Mouse (Mus musculus) spleen, postnatal 14 days (tissue): Measurements from ENCODE around the gene Fam171a2.
"Not testable (repeated sequence)": the region's sequence is repeated elsewhere in the genome, so short reads cannot be mapped to it uniquely, and the experiment has no call there.

Source experiments
- DNase-seq, 2 experiments: peaks; one replicate each; pipeline ENCODE4 v3.0.0; 2021 to 2022; ENCODE audit warnings: low spot score in 2 of 2

Fam171a2 gene

DNA sequence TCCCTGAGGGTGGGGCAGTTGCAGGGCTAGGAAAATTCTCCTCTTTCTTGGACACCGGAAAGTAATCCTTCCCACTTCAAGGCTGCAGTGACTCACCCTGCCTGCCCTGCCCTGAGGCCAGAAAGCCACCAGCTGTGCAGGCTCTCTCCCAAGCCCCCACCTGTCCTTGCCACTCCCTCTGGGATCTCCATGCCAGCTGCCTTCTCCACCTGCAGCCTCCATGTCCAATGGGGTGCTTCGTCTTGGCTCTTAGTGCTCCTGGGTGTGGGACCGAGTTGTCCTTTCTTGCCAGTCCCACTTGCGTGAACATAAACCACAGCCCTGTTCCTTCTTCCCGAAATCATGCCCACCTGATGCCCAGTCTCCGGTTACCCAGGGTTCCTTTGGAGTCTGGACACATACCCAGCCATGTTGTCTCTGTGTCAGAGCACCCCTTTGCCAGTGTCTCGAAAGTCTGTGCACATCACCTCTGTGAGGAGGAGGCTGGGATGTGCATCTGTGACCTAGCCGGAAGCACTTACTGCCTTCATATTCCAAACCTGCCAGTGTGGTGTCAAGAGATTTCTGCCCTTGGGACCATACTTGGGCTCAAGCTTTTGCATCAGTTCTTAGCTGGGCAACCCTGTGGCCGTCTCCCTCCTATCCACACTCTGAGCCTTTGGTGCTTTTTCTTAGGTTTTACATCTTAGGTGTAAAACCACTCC, 52.9 kb downstream of the Fam171a2 start:
- DNase-seq = no peak

DNA sequence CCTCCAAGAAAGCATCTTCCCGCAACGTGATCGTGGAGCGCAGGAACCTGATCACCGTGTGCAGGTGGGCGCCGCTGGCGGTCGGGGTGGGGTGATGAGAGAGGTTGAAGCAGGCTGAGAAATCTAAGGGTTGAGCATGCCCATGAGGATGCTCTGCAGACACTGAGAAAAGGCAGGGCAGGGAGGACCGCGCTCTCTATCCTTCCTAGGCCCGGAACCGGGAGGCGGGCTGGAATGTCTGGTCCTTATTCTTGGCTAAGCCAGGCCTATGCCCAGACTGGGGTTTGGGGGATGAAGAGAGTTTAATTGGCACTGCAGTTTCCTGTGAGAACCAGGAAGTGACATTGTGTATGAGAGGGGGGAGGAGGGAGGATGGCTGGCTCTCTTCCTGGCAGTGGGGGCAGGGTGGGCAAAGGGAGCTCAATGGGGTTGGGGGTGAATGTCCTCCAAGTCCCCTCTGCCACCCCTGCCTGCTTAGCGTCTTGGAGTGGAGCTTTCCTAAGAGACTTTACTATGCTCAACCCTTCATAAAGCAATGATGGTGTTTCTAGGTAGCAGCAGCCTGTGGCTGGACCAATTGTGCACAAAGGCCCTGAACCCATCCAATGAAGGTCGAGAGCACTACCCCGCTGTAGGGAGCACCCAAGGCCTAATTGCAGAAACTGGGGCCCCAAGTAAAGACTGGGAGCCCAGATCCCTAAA, 53.6 kb downstream of the Fam171a2 start:
- no peak for DNase-seq

DNA sequence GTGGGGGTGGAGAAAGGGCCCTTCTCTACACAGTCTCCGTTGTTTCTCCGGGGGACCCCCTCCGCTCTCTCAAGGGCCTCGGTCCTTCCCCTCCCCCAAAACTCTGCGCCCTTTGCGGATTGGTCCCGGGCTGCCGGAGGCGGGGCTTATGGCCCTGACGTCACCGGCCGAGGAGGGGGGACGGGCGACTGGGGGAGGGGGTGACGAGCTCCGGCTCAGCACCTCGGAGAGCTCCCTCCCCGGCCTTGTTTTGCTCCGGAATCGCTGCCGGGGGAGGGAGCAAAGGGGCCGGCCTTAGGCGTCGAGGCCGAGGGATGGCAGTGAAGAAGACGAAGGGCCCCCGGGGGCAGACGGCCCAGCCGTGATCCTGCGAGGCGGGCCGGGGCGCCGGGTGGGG, 54.2 kb downstream of the Fam171a2 start, which contains the start of gene Rundc3a:
Gene Rundc3a (plus strand): TSS at position 166 of the 397 bp plus-strand sequence.
- DNase-seq = peak; percentile 57 to 74

DNA sequence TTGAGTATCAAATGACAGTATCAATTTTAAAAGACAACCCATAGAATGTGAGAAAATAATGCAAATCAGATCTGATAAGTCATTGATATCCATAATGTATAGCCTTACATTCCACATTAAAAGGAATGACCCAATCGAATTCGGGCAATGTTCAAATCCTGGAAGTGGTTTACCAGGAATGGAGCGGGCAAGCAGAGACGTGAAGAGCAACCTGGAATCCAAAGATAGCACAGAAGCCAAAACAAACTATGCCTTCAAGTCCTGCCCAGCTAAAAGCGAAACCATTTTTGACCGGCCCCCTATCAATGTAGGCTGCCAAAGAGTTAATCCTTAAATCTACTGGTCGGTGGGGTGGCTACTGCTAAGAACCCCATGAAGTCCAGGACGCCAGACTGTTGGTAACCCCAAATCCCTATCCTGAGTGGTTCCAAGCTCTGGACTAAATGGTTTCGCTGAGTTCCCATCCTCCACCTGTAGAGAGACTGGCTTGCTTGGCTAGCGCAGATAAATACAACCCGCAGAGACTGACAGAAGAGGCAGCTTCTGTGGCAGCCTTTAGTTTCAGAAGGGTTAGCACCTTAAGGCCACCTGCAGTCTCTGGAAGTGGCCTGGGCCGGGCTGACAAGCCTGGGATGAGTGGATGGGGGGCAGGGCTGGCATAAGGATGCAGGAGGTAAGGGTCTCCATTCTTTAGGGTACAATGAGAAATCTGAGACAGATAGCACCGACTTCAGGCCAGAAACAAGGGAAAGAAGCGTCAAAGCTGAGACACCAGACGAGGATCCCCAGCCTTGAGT, 54.8 kb downstream of the Fam171a2 start:
- DNase-seq = no peak

DNA sequence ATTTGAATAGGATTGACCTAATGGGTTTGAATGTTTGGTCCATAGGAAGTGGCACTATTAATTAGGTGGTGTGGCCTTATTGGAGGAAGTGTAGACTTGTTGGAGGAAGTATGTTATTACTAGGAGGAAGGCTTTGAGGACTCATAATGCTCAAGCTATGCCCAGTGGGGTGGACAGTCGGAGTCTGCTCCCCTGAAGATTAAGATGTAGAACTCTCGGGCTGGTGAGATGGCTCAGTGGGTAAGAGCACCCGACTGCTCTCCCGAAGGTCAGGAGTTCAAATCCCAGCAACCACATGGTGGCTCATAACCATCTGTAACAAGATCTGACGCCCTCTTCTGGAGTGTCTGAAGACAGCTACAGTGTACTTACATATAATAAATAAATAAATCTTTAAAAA, 58.0 kb downstream of the Fam171a2 start:
- DNase-seq = not testable (repeated sequence)
